Mouse (Mus musculus) liver, adult 2 months (tissue): ENCODE data around the gene Ttc21a. TPM values are rescaled to one million over a fixed set of nuclear protein-coding genes. Genes with fewer than 3 reads are reported as not detected.

ENCODE experiments used
- DNase-seq: peaks from one replicate; pipeline ENCODE4 v3.0.0-alpha.2; 2011; ENCODE audit warnings: low read depth, low spot score; ENCODE audit errors: extremely low read depth
- H3K27ac ChIP-seq: fragments of 200-500 bp; replicated peaks from 2 replicates; pipeline ENCODE4 v1.5.1; 2012; ENCODE audit warnings: low read depth, mild to moderate bottlenecking, control low read depth, inconsistent platforms, low read length; ENCODE audit not compliant: insufficient read depth
- H3K27me3 ChIP-seq: fragments of 200-500 bp; 2 replicates; pipeline ENCODE4 v1.6.1; 2012; ENCODE audit warnings: mild to moderate bottlenecking, moderate library complexity, low read length, inconsistent platforms; ENCODE audit not compliant: control insufficient read depth, insufficient read depth
- H3K36me3 ChIP-seq: fragments of 200-500 bp; 2 replicates; pipeline ENCODE4 v1.6.1; 2012; ENCODE audit warnings: low read length, inconsistent platforms; ENCODE audit not compliant: control insufficient read depth, insufficient read depth
- H3K4me1 ChIP-seq: fragments of 200-500 bp; 2 replicates; pipeline ENCODE4 v1.6.1; 2011; ENCODE audit warnings: low read length; ENCODE audit not compliant: control insufficient read depth, insufficient read depth
- H3K4me3 ChIP-seq: fragments of 200-500 bp; 2 replicates; pipeline ENCODE4 v1.5.1; 2011; ENCODE audit warnings: low read depth, mild to moderate bottlenecking, control low read depth, low read length, moderate library complexity; ENCODE audit not compliant: insufficient read depth
- H3K79me2 ChIP-seq: fragments of 200-500 bp; 2 replicates; pipeline ENCODE4 v1.6.1; 2012; ENCODE audit warnings: inconsistent platforms, mild to moderate bottlenecking, low read length, moderate library complexity; ENCODE audit not compliant: control insufficient read depth, insufficient read depth
- H3K9ac ChIP-seq: fragments of 200-500 bp; 2 replicates; pipeline ENCODE4 v1.6.1; 2012; ENCODE audit warnings: low read depth, mild to moderate bottlenecking, control low read depth, inconsistent platforms, low read length
- CTCF ChIP-seq: fragments of 200-500 bp; IDR thresholded peaks from 2 replicates; pipeline ENCODE4 v1.5.1; 2011; ENCODE audit warnings: low read depth, low read length, control low read depth
- POLR2A ChIP-seq: fragments of 200-500 bp; IDR thresholded peaks from 2 replicates; pipeline ENCODE4 v1.6.1; 2011; ENCODE audit warnings: low read length, control low read depth; ENCODE audit not compliant: insufficient read depth; ENCODE audit errors: extremely low read depth
- WGBS: fragments of 180-500 bp; shearing (Covaris S2); methylation state at CpG from one replicate; pipeline ENCODE4 v1.1.7; 2018; 5-methylcytosine and 5-hydroxymethylcytosine counted together
- polyA plus RNA-seq: library from polyadenylated mRNA; depleted of rRNA; stranded (reverse); fragments of >200 nt; gene quantifications from 2 replicates; pipeline ENCODE4 v1.2.3, GENCODE M21; 2012; rRNA removed
- total RNA-seq: library from RNA; depleted of rRNA; stranded (reverse); fragments of >200 nt; gene quantifications from 2 replicates; pipeline ENCODE4 v1.2.3, GENCODE M21; 2014; rRNA removed

The Ttc21a gene
- total and polyA plus RNA-seq, 2 experiments, result not detected

DNA sequence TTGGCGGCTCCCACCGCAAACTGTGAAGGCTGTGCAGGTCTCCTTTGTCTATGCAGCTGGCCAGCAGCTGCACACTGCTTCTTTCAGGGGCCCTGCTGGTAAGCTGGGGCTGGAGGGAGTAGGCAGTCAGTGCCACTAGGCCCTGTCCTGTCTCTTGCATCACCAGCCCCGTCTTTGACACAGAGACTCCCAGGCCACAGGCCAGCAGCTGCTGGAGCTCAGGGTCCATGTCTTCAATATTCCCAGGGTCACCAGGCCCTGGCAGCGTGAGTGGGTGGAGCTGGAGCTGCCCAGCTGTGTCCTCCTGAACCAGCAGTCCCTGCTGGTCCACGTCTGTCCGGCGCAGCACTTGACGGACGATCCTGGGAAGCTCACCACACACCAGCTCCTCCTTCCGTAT lies 79.5 kb downstream of the Ttc21a start:
- peak; percentile 93 for DNase-seq
- H3K27ac ChIP-seq, result peak overlapping the region; percentile 65
- WGBS, result 45% methylated on average over 10 of the region's 10 CpGs
- no peaks in the 10 kb centered on the region for H3K36me3 ChIP-seq
- H3K4me3 ChIP-seq, result peak overlapping the region; percentile 56
- 0 out of 2 replicates have a peak, but pooled peaks cover 5% of the 10 kb centered on the region for H3K79me2 ChIP-seq
- H3K27me3 ChIP-seq, result no peaks in the 10 kb centered on the region
- 0 out of 2 replicates have a peak, but pooled peaks have one; percentile 7 for TF ChIP-seq CTCF
- peak; percentile 64 for TF ChIP-seq POLR2A
- peaks cover 30% of the 10 kb centered on the region for H3K4me1 ChIP-seq
- peak overlapping the region; percentile 76 for H3K9ac ChIP-seq

Other genes with a start within 250 kb of the Ttc21a start
- gene Scn10a, start 218.3 kb upstream of the Ttc21a start, total RNA-seq, result not detected in 2 replicates
- gene Scn10a, start 218.3 kb upstream of the Ttc21a start, polyA plus RNA-seq, result 0.02 TPM in 1 of 2 replicates, not detected in the other
- gene Scn11a, start 112.2 kb upstream of the Ttc21a start, total RNA-seq, result not detected in 2 replicates
- not detected in 2 replicates for gene Scn11a, start 112.2 kb upstream of the Ttc21a start, polyA plus RNA-seq
- 23.3 and 24.5 TPM in 2 replicates for gene Wdr48, start 42.7 kb upstream of the Ttc21a start, total RNA-seq
- 12.5 and 13.3 TPM in 2 replicates for gene Wdr48, start 42.7 kb upstream of the Ttc21a start, polyA plus RNA-seq
- 10.9 and 11.5 TPM in 2 replicates for gene Gorasp1, start within 50 bp of the Ttc21a start, total RNA-seq
- 18.1 and 20.7 TPM in 2 replicates for gene Gorasp1, start within 50 bp of the Ttc21a start, polyA plus RNA-seq
- 5.8 and 9.2 TPM in 2 replicates for gene Csrnp1, start 47.1 kb downstream of the Ttc21a start, total RNA-seq
- 9.7 and 10.4 TPM in 2 replicates for gene Csrnp1, start 47.1 kb downstream of the Ttc21a start, polyA plus RNA-seq
- under 0.01 and 0.09 TPM in 2 replicates for gene Xirp1, start 86.0 kb downstream of the Ttc21a start, total RNA-seq
- gene Xirp1, start 86.0 kb downstream of the Ttc21a start, polyA plus RNA-seq, result 0.11 TPM in 2 replicates
- 0.09 and 0.40 TPM in 2 replicates for gene Cx3cr1, start 132.3 kb downstream of the Ttc21a start, total RNA-seq
- 0.27 and 0.39 TPM in 2 replicates for gene Cx3cr1, start 132.3 kb downstream of the Ttc21a start, polyA plus RNA-seq
- gene Ccr8, start 154.5 kb downstream of the Ttc21a start, total RNA-seq, result not detected in 2 replicates
- gene Ccr8, start 154.5 kb downstream of the Ttc21a start, polyA plus RNA-seq, result 0.07 TPM in 1 of 2 replicates, not detected in the other
- gene Slc25a38, start 172.8 kb downstream of the Ttc21a start, total RNA-seq, result 18.7 and 24.6 TPM in 2 replicates
- 39.3 and 44.2 TPM in 2 replicates for gene Slc25a38, start 172.8 kb downstream of the Ttc21a start, polyA plus RNA-seq
- gene Rpsa, start 190.1 kb downstream of the Ttc21a start, total RNA-seq, result 646 and 710 TPM in 2 replicates
- 896 and 1,141 TPM in 2 replicates for gene Rpsa, start 190.1 kb downstream of the Ttc21a start, polyA plus RNA-seq
- gene Mobp, start 212.1 kb downstream of the Ttc21a start, total RNA-seq, result 0.13 TPM in 1 of 2 replicates, not detected in the other
- not detected in 2 replicates for gene Mobp, start 212.1 kb downstream of the Ttc21a start, polyA plus RNA-seq